Mouse (Mus musculus): ENCODE measurements around the gene Tpt1. TPM values are rescaled to one million over a fixed set of nuclear protein-coding genes. Genes with fewer than 3 reads are reported as not detected.

Tpt1 gene
- polyA plus RNA-seq, 1 experiment from 2014 or later, result 1,054 TPM

GRCm38 (mm10) chr14:75876320-75877043 is 31.6 kb downstream of the Tpt1 start:
- no peak overlapping the region for H3K4me3 ChIP-seq (ENCODE audit: low read depth, low read length)
- H3K27ac ChIP-seq (ENCODE audit: low read depth, low read length), result no peak overlapping the region
- no peak overlapping the region for H3K9ac ChIP-seq (ENCODE audit: low read depth, low read length)
- H3K36me3 ChIP-seq (ENCODE audit: control insufficient read depth, insufficient read depth, low read length), result no peaks in the 10 kb centered on the region
- no peaks in the 10 kb centered on the region for H3K27me3 ChIP-seq (ENCODE audit: control insufficient read depth, insufficient read depth, low read length)
- no peak for ATAC-seq (replicated peaks; ENCODE audit: insufficient number of reproducible peaks, low FRiP score, low TSS enrichment)
- 0 out of 2 replicates have a peak, but pooled peaks cover 3% of the 10 kb centered on the region for H3K4me1 ChIP-seq (ENCODE audit: control insufficient read depth, insufficient read depth, low read length)
- 15% methylated on average over 21 of the region's 21 CpGs for WGBS (ENCODE audit: insufficient replicate concordance)
- H3K4me2 ChIP-seq, result peak overlapping the region; percentile 38; the same call in 1 of the 2 replicates
- no peaks in the 10 kb centered on the region for H3K9me3 ChIP-seq (replicated peaks; ENCODE audit: control insufficient read depth, low read length)

DNA sequence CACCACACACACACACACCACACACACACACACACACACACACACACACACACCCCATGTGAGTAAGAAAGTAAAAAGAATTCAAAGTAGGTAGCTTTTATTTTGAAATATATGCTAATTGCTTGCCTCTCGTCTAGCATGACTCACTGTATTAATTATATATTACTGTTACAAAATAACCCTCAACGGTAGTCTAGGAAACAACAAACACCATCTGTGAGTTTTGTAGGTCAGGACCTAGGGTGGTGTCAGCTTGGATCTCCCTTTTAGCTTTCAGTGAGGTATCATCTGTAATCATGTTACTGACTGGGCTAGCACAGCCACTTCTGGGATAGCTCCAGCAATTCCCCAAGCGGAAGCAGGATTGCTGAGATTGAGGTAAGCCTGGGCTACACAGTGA is 32.4 kb downstream of the Tpt1 start:
- H3K9me3 ChIP-seq (replicated peaks; ENCODE audit: control insufficient read depth, low read length), result no peaks in the 10 kb centered on the region

GRCm38 (mm10) chr14:75878980-75879379 is 34.1 kb downstream of the Tpt1 start:
- Histone ChIP-seq H3K4me2 (peak overlapping the region; percentile 29; the same call in 1 of the 2 replicates), H3K9ac (ENCODE audit: low read depth, low read length) (0 out of 2 replicates have a peak overlapping the region, but pooled peaks have one; percentile 34)
- WGBS (ENCODE audit: insufficient replicate concordance), result 20% methylated on average over 8 of the region's 8 CpGs

More for the DNA sequence above, 32.4 kb downstream of the Tpt1 start:
- ATAC-seq (replicated peaks; ENCODE audit: insufficient number of reproducible peaks, low FRiP score, low TSS enrichment), result no peak
- Histone ChIP-seq H3K27me3 (ENCODE audit: control insufficient read depth, insufficient read depth, low read length) (no peaks in the 10 kb centered on the region), H3K4me2 (no peak overlapping the region), H3K27ac (ENCODE audit: low read depth, low read length) (no peak overlapping the region), H3K4me3 (ENCODE audit: low read depth, low read length) (no peak overlapping the region), H3K36me3 (ENCODE audit: control insufficient read depth, insufficient read depth, low read length) (no peaks in the 10 kb centered on the region), H3K9ac (ENCODE audit: low read depth, low read length) (no peak overlapping the region), H3K4me1 (ENCODE audit: control insufficient read depth, insufficient read depth, low read length) (0 out of 2 replicates have a peak, but pooled peaks cover 6% of the 10 kb centered on the region)
- WGBS (ENCODE audit: insufficient replicate concordance), result 82% methylated on average over 3 of the region's 3 CpGs

GRCm38 (mm10) chr14:75881856-75882255 is 37.0 kb downstream of the Tpt1 start:
- 0 out of 2 replicates have a peak, but pooled peaks cover 6% of the 10 kb centered on the region for H3K4me1 ChIP-seq (ENCODE audit: control insufficient read depth, insufficient read depth, low read length)
- 39% methylated on average over 4 of the region's 4 CpGs for WGBS (ENCODE audit: insufficient replicate concordance)
- no peak overlapping the region for H3K9ac ChIP-seq (ENCODE audit: low read depth, low read length)
- no peaks in the 10 kb centered on the region for H3K9me3 ChIP-seq (replicated peaks; ENCODE audit: control insufficient read depth, low read length)
- no peak for ATAC-seq (replicated peaks; ENCODE audit: insufficient number of reproducible peaks, low FRiP score, low TSS enrichment)
- H3K4me3 ChIP-seq (ENCODE audit: low read depth, low read length), result no peak overlapping the region
- no peak overlapping the region for H3K4me2 ChIP-seq
- H3K36me3 ChIP-seq (ENCODE audit: control insufficient read depth, insufficient read depth, low read length), result no peaks in the 10 kb centered on the region
- no peak overlapping the region for H3K27ac ChIP-seq (ENCODE audit: low read depth, low read length)
- no peaks in the 10 kb centered on the region for H3K27me3 ChIP-seq (ENCODE audit: control insufficient read depth, insufficient read depth, low read length)

More at GRCm38 (mm10) chr14:75878980-75879379, 34.1 kb downstream of the Tpt1 start:
- no peak for ATAC-seq (replicated peaks; ENCODE audit: insufficient number of reproducible peaks, low FRiP score, low TSS enrichment)
- Histone ChIP-seq H3K36me3 (ENCODE audit: control insufficient read depth, insufficient read depth, low read length) (no peaks in the 10 kb centered on the region), H3K9me3 (replicated peaks; ENCODE audit: control insufficient read depth, low read length) (no peaks in the 10 kb centered on the region), H3K4me1 (ENCODE audit: control insufficient read depth, insufficient read depth, low read length) (0 out of 2 replicates have a peak, but pooled peaks cover 6% of the 10 kb centered on the region), H3K4me3 (ENCODE audit: low read depth, low read length) (no peak overlapping the region), H3K27me3 (ENCODE audit: control insufficient read depth, insufficient read depth, low read length) (no peaks in the 10 kb centered on the region), H3K27ac (ENCODE audit: low read depth, low read length) (no peak overlapping the region)

- ATAC-seq (replicated peaks; ENCODE audit: insufficient number of reproducible peaks, low FRiP score, low TSS enrichment), result no peak
- H3K9me3 ChIP-seq (replicated peaks; ENCODE audit: control insufficient read depth, low read length), result no peaks in the 10 kb centered on the region
- no peak overlapping the region for H3K4me3 ChIP-seq (ENCODE audit: low read depth, low read length)
- H3K4me2 ChIP-seq, result no peak overlapping the region
- H3K27ac ChIP-seq (ENCODE audit: low read depth, low read length), result no peak overlapping the region
- 0 out of 2 replicates have a peak, but pooled peaks cover 6% of the 10 kb centered on the region for H3K4me1 ChIP-seq (ENCODE audit: control insufficient read depth, insufficient read depth, low read length)
- WGBS (ENCODE audit: insufficient replicate concordance), result 57% methylated on average over 5 of the region's 5 CpGs
- no peaks in the 10 kb centered on the region for H3K27me3 ChIP-seq (ENCODE audit: control insufficient read depth, insufficient read depth, low read length)
- H3K36me3 ChIP-seq (ENCODE audit: control insufficient read depth, insufficient read depth, low read length), result no peaks in the 10 kb centered on the region
- H3K9ac ChIP-seq (ENCODE audit: low read depth, low read length), result no peak overlapping the region
Measured at GRCm38 (mm10) chr14:75883330-75883729, 38.4 kb downstream of the Tpt1 start.

- 72% methylated on average over 5 of the region's 5 CpGs for WGBS (ENCODE audit: insufficient replicate concordance)
- ATAC-seq (replicated peaks; ENCODE audit: insufficient number of reproducible peaks, low FRiP score, low TSS enrichment), result no peak
Measured at GRCm38 (mm10) chr14:75883873-75884272, 39.0 kb downstream of the Tpt1 start.

GRCm38 (mm10) chr14:75892118-75892517 is 47.2 kb downstream of the Tpt1 start:
- Histone ChIP-seq H3K4me1 (ENCODE audit: control insufficient read depth, insufficient read depth, low read length) (no peaks in the 10 kb centered on the region), H3K4me2 (no peak overlapping the region), H3K9ac (ENCODE audit: low read depth, low read length) (no peak overlapping the region), H3K36me3 (ENCODE audit: control insufficient read depth, insufficient read depth, low read length) (no peaks in the 10 kb centered on the region), H3K4me3 (ENCODE audit: low read depth, low read length) (no peak overlapping the region), H3K27ac (ENCODE audit: low read depth, low read length) (no peak overlapping the region), H3K27me3 (ENCODE audit: control insufficient read depth, insufficient read depth, low read length) (no peaks in the 10 kb centered on the region), H3K9me3 (replicated peaks; ENCODE audit: control insufficient read depth, low read length) (no peaks in the 10 kb centered on the region)
- no peak for ATAC-seq (replicated peaks; ENCODE audit: insufficient number of reproducible peaks, low FRiP score, low TSS enrichment)
- 83% methylated on average over 9 of the region's 9 CpGs for WGBS (ENCODE audit: insufficient replicate concordance)

More at GRCm38 (mm10) chr14:75883873-75884272, 39.0 kb downstream of the Tpt1 start:
- H3K27ac ChIP-seq (ENCODE audit: low read depth, low read length), result no peak overlapping the region
- no peaks in the 10 kb centered on the region for H3K27me3 ChIP-seq (ENCODE audit: control insufficient read depth, insufficient read depth, low read length)
- H3K4me1 ChIP-seq (ENCODE audit: control insufficient read depth, insufficient read depth, low read length), result 0 out of 2 replicates have a peak, but pooled peaks cover 3% of the 10 kb centered on the region
- no peak overlapping the region for H3K4me2 ChIP-seq
- no peak overlapping the region for H3K9ac ChIP-seq (ENCODE audit: low read depth, low read length)
- H3K4me3 ChIP-seq (ENCODE audit: low read depth, low read length), result no peak overlapping the region
- H3K36me3 ChIP-seq (ENCODE audit: control insufficient read depth, insufficient read depth, low read length), result no peaks in the 10 kb centered on the region
- H3K9me3 ChIP-seq (replicated peaks; ENCODE audit: control insufficient read depth, low read length), result no peaks in the 10 kb centered on the region
